Mouse (Mus musculus): Measurements from ENCODE around the gene Slpi.
"Not testable (repeated sequence)": the region's sequence is repeated elsewhere in the genome, so short reads cannot be mapped to it uniquely, and the experiment has no call there.

Slpi gene

DNA sequence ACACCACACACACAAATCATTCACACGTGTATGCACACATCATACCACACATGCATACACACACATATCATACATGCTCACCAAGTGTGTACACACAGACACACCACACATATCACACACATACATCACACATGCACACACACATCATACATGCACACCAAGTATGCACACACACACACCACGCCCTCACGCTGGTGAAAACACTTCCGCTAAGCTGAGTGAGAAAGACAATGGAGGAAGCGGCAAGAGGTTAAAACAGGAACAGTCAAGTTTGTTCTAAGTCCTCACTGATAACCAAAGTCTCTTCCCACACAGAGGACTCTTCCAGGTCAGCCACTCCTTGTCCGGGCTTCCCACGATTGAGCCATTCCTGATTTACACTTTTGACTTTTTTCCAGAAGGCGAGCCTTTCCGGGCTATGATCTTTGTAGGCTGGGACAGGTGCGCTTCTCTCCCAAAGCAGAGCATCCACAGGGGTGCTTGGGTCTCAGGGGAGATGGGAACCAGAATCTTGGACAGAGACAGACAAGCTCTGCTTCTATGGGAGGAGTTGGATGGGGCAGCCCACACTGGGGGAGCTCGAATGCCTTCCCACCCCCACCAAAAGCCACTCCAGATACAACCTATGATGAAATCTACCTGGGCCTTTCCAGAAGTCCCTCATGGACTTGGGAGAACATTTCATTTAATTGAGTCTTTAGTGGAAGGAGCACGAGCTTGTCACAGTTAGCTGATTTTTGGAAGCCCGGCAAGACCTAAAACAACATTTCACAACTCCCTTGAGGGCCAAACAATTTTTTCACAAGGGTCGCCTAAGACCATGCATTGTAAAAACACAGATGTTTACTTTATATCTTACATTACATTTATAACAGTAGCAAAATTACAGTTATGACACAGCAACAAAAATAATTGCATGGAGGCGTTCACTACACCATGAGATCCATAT is 11.1 kb downstream of the Slpi start:
- no peak for DNase-seq

DNA sequence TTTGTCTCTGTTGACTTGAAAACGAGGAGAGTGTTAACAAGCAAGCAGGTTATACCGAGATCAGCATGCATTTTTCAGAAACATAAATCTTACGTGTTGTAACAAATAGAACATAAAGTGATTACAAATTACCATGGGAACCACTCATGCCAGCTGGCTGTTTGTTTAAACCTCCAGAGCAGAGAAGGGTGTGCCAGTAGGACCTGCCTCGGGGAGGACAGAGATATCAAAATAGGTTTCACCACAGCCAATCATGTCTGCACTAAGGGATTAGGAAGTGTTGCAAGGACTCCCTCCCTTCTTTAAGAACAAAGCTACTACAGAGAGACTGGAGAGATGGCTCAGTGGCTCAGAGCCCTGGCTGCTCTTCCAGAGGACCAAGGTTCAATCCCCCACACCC is 15.7 kb downstream of the Slpi start:
- DNase-seq = no peak

DNA sequence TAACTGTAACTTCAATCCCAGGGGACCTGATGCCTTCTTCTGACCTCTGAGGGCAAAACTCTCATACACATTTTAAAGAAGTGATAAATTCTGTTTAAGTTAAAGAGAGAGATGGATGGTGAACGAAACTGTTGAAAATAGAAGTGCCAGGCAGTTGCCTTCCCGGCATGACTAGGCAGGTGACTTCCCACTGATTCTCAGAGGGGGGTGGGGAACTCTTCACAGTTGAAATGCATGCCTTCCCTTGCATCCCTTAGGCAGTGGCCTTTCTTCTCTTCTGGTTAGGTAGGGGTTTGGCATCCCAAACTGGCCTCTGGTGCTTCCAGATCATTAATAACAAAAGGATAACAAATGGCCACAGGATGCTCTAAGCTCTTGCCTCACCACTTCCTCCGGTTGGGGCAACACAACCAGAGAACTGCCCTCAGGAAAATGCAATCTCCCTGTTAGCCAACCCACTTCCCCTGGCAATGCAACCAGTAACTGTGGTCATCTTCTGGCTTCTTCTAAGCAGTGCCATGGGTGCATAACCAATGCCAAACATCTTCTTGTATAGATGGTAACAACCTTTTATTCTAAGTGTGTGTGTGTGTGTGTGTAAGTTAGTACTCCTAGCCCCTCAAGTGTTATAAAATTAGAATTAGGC is 16.4 kb downstream of the Slpi start:
- DNase-seq = no peak

DNA sequence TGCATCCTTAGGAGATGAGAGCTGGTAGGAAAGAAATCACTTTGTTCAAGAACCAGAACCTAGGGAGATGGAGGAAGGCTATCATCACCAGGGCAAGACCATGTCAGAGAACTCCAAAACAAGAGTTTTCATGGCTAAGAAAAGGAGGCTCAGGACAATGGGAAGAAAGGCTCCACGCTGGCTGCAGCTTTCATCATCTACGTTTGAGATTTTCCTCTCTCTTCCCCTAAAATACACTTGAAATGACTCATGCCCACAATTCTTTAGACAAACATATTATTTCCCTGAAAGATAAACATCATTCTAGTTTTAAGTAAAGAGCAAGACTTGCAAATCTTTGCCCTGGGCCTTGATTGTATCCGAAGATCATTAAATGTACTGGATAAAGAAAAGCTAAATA is 17.5 kb downstream of the Slpi start:
- DNase-seq = no peak

DNA sequence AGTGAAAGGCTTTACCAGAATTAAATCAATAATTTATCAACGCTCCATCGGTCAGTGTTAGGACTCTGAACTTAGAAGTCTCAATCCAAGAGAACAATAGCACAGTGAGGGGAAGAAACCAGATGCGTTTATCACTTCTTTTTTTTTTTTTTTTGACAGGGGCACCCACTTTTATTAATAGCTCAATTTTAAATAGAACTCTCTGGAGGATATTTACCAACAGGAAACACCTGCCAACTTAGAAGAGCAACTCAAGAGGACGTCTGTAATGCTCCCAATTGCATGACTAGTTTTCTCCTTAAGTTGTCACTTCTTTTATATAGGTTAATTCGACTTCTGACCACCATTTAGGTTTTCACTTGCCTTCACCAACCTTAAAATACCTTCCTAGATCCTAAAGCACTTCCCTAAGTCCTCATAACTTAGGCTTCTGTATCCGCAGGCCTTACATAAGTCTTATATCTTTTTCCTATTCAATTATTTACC is 20.2 kb downstream of the Slpi start:
- DNase-seq = no peak

DNA sequence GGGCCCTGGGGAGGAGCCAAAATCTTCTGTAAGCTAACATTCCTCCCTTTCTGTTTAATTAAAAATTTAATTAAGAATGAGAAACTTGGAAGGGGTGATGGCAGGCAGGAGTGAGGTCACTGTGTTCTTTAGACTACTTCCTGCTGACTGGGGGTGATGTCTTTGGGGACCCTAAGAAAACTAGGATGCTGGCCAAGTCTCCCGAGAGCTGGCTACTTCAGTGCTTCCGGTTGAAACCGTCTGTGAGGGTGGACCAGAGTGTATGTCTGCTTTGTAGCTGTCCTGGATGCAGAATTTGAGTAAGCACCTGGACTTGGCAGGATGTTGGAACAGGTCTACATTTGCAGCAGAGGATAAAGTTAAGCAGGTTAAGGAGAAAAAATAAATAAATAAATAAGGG is 21.9 kb downstream of the Slpi start:
- DNase-seq = peak in 1 of 2 experiments; percentile 15

DNA sequence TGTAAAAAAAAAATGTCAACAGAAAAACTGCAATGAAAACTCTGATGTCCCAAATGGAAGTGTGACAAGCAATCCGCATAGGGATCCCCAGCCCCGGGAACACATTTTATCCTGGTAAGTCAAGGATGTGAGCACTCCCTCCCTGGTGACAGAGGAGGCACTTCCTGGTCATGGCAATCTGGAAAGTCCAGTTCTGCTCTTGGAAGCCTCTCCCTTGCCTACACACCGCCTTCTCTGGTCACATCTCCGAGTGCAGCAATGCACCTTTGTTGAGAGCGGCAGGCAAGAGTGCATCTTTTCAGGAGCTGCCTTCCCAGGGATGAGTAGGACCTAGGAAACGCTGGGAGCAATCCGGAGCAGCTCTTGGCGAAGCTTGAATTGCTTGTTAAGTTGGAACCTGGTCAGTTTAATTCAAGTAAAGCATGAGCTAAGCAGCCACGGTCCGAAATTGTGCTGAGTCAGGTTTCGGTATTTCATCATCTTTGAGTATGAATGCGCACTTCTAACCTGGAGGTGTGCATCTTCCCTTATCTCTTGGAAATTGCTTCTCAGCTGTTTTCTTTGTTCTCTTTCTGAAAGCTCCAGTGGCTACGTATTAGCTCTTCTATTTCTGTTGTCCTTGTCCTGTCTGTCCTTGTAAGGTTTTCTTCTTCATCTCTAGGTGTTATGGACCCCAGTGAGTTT is 27.8 kb downstream of the Slpi start:
- no peak for DNase-seq

DNA sequence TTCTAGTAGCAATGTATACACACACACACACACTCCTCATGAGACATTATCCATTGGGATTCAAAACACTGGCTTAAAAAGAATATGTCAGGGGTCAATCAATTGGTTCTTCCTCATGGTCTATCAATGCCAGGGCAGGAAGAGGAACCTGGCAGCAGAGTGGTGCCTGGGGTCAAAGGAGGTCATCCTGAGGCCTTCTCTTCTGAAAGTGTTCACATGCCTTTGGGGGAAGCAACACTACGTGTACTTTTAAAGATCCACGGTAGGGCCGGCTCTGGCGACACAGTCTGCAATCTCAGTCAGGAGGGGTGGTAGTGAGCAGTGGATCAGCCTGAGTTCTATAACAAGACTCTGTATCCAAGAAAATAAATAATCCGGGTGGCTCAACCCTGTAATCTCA is 29.2 kb downstream of the Slpi start:
- no peak for DNase-seq

DNA sequence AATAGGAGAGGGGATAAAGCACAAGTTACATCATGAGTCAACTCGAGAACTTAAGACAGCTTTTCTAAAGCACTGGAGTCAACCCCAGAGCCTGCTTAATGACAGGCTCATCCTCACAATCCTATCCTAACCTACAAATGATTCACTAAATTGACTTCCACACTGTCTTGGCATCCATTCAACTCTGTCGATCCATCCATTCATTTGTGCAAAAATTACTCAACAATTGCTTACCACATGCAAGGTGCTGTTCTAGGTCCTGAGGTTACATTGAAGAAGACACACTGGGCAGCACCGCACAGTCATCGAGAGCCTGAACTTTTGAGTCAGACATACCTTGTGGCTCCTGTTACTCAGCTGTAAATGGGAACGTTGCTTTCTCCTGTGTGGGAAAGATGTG is 29.9 kb downstream of the Slpi start:
- no peak for DNase-seq

DNA sequence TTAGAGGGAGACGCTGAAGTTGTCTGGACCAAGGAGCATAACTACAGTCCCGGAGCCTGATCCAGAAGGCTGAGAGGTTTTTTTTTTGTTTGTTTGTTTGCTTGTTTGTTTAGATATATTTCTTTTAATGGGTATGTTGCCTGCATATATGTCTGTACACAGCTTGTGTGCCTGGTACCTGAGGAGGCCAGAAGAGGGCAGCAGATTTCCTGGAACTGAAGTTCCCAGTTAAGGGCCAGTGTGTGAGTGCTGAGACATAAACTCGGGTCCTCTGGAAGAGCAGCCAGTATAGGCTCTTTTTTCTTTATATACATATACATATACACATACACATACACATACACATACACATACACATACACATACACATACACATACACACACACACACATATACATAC is 30.5 kb downstream of the Slpi start:
- DNase-seq = peak; percentile 29 to 38

DNA sequence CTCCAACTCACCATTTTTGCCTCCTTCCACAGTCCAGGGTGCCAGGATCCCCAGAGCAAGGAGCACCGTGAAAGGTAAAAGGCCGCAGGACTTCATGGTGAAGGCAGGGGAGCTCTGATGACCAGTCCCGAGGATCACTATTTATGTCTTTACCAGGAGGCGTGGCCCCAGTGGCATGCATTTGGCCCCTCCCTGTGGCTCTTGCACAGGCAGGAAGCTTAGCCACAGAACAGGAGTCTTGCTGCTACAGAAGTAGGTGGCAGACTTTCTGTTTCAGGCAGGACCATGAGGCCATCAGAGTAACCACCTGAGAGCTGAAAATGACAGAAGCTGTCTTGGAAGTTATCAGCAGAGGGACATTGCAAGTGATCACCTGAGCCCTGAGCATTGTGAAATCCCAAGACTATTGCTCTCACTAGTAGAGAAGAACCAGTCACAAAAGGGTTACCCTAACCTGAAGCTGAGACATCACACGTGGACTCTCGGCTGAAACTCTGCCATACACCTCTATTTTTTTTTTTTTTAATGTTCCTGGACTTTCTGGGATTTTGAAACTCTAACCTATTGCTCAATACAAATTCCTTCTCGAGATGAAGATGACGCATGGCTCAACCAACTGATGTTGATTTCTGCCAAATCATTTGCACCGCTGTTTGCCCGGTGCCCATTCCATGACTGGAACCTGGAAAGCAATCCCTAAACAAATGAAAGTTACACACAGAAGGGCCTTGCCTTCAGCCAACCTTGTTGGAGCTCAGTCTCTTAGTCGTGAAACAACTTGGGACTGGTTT is 32.5 kb downstream of the Slpi start:
- DNase-seq = no peak

DNA sequence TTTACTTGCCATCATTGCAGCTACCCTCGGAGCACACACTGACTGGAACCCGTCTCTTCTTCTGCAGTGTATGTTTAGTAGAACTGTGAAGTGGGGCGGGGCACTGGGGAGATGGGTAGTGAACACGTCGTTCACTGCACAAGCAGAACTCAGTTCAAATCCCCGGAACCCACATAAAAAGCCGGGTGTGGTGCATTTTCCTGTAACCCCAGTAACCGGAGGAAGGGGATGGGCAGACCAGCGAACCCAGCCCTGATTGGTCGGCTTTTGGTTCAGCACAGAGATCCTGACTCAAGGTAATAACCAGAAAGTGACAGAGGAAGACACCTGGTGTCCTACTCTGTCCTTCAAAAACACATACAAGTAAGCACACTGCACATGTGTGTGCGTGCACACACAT is 35.5 kb downstream of the Slpi start:
- no peak for DNase-seq

DNA sequence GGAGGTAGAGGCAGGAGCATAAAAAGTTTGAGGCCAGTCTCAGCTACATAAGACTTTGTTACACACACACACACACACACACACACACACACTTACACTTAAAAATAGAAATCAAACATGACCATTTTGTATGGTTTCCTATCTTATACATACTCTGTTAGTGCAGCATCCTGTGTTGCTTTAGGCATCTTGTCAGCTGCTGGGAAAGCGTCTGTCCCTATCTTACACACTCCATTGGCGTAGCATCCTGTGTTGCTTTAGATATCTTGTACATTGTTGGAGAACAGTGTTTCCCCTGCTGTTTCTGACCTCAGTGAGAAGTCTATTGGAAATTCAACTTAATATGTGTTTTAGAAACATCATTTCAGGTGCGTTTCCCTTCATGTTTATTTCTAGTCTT is 36.2 kb downstream of the Slpi start:
- DNase-seq = no peak

DNA sequence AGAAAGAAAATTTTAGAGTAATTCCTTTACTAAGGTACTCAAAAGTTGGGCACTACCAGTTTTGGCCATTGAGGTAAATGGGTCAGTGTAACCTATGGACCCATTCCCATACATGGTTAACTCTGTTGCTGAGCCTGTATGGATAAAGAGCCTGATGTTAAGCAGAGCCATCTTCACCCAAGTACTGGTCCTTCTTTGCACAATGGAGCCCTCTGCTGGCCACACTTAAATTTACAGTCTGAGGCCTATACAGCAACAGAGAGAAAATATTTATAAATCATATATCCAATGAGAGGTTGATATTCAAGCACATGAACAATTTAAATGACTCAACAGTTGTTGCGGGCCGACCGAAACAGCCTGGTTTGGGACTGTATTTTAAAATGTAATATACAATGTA is 39.9 kb downstream of the Slpi start:
- peak; percentile 63 for DNase-seq

DNA sequence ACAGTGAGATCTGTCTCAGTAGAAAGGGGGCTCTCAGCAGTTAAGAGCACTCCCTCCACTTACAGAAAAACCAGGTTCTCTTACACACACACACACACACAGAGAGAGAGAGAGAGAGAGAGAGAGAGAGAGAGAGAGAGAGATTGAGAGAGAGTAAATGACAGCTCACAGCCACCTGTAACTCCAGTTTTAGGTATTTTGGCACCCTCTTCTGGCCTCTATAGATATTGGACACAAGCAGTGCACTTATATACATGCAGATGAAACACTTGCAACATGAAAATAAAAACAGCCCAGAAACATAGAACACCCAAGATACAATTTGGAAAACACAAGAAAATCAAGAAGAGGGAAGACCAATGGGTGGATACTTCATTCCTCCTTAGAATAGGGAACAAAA is 41.2 kb downstream of the Slpi start:
- not testable (repeated sequence) for DNase-seq

DNA sequence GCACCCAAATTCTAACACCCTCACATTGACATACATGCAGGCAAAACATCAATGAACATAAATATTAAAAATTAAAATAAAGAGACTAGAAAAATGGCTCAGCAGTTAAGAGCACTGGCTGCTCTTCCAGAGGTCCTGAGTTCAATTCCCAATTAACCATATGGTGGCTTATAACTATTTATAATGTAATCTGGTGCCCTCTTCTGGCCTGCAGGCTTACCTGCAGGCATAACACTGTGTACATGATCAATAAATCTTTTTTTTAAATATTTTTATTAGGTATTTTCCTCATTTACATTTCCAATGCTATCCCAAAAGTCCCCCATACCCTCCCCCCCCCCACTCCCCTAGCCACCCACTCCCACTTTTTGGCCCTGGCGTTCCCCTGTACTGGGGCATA is 45.2 kb downstream of the Slpi start:
- not testable (repeated sequence) for DNase-seq

DNA sequence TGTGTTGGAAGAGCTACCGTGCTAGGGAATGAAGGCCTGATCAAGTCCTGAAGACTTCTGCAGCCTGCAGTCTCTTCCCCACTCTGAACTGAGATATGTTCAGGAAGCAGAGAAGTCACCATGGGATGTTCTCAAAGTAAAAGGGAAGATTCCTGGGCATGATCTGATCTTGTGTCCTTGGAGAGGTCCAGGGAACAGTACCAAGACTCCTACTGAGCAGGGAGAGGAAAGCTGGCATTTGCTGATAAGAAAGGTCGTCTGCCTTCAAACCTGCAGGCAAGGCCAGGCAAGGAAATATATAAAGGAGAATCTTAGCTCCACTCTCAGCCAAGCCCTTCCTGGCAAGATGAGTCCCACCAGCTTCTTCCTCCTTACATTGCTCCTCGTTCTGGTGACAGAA is 56.5 kb downstream of the Slpi start, which contains the start of gene Svs5:
Svs5 (plus strand) TSS at position 301 of the 400 bp plus-strand sequence.
- not testable (repeated sequence) for DNase-seq

DNA sequence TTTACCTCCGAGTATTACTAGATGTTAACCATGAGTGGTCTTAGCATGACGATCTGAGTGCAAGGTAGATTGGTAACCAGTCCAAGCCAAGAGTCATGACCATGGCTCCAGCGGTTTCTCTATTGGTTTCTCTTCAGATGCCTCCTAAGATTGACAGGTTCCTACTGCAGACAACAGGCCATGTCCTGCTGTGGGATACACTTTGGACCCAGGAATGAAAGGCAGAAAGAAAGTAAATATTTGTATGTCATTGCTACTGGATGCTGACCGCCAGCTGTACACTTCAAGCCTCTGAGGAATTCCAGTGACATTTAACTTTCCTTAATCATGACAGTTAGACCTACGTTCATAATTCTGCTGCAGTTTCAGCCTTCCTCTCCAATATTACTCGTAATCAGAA is 67.9 kb downstream of the Slpi start:
- DNase-seq = no peak

DNA sequence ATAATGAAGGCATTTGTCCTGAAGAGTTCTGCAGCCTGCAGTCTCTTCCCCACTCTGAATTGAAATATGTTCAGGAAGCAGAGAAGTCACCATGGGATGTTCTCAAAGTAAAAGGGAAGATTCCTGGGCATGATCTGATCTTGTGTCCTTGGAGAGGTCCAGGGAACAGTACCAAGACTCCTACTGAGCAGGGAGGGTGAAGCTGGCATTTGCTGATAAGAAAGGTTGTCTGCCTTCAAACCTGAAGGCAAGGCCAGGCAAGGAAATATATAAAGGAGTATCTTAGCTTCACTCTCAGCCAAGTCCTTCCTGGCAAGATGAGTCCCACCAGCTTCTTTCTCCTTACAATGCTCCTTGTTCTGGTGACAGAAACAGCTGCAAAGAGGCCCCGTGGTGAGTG is 72.4 kb downstream of the Slpi start, which contains the start of gene Svs6:
Svs6 (plus strand) TSS at position 301 of the 400 bp plus-strand sequence.
- DNase-seq = not testable (repeated sequence)

DNA sequence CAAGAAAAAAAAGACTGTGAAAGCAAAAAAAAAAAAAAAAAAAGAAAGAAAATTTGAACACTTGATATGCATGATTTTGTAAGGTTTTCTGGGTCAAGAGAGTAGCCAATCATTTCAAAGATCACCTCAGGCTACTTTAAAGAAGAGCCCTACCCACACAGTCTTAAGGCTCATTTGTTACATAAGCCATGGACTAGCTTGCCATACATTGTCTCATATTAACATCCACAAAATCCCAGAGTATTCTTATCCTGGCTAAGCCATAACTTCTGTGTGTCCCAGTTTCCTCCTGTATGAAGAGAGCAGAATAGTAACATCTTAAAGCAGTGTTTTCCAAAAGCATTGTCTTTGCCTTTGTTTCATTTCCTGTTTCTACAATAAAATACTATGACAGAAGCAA is 73.4 kb downstream of the Slpi start:
- DNase-seq = not testable (repeated sequence)

DNA sequence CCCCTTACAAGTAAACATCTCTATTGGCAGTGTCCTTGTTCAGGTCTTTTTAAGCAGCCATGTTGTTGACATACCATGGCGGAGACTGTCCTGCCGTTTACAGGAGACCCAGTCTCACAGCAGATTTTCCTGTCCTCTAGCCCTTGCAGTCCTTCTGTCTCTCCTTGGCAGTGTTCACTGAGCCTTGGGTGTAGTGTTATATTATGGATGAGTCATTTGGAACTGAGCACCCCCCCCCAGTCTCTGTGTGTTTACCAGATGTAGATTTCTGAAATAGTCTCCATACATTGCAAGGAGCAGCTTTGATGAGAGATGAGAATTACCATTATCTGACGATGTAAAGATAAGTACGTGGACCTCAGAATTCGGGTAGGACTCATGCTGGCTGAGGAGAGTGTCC is 76.3 kb downstream of the Slpi start:
- no peak for DNase-seq

Data from kidney, postnatal 4 days (tissue).